Mouse (Mus musculus) adrenal gland, adult 8-10 months (tissue): ENCODE measurements around the gene Fndc11. TPM values are rescaled to one million over a fixed set of nuclear protein-coding genes. Genes with fewer than 3 reads are reported as not detected.
"Not testable (repeated sequence)": the region's sequence is repeated elsewhere in the genome, so short reads cannot be mapped to it uniquely, and the experiment has no call there.

ENCODE experiments used
- DNase-seq: peaks from one replicate; pipeline ENCODE4 v3.0.0; 2022
- total RNA-seq, 4 experiments: library from RNA; stranded (reverse); gene quantifications; 2 replicates each; pipeline ENCODE4 v1.2.4; 2022

The Fndc11 gene
- under 1 TPM in 3 of 4 experiments, not detected in 1; 0.49 to 0.83 (median 0.58) TPM for total RNA-seq

DNA sequence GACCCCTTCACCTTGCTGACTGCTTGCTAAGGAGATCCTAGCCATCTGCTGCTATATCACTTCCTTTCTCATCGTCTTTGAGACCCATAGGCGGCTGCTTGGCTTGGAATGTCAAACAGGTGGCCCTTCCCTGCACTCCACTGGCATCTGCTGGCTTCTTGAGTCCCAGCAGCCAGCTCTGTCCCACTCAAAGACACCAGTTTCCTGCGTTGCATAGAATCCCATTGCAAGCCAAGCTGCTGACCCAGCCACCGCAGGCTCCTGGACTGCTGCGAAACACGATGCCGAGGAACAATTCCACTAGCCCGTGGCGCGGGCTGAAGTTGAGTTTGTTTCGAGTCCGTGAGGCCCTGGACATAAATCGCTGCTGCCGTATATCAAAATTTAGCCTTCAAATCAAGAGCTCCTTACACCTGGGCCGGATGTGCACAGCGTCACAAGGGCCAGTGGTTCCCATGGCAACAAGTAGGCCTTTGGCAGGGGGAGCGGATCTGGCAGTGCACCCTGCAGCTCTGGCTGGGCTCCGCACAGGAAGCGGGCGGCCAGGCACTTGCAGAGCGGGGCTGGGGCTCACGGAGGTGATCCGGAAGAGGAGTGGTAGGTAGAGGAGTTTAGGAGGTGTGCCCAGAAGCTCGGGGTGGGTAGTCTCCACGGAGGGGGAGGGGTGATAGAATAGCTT is at the start of gene Fndc11:
Fndc11 (plus strand) TSS at position 476 of the 679 bp plus-strand sequence.
- DNase-seq = peak; percentile 74

DNA sequence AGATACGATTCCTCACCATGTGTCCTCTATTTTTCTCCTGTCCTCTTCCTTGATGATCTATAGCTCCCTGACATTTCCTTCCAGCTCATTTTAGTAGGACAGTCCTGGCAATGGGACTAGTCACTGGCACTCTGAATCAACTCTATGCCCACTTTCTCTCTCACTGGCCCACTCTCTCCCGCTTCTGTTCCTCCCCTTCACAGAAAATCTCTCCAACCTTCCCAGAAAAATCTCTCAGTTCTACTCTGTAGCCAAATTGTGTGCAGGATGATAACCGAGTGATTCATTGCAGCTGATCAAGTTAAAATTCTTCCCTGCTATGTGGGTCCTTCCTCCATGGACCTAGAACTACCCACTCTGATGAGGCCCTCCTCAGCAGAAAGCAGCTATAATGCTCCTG is 45.2 kb upstream of the Fndc11 start:
- DNase-seq = no peak

DNA sequence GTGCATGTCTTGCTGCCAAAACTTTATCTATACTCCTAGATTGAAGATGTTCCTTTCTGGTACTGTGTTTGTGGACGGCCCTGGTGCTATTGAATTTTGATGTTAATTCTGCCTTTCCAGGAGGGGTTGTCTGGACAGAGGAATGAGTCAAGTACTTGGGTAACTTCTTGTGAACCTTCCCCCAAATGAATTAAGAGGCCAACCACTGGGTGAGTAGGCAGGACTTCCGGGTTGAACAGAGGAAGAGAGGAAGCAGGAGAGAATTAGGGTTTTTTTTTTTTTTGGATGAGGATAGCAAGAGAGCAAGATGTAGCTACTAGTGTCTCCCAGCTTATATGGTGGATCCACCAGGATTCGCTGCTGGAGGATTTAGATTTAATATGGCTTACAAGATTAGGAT is 41.8 kb upstream of the Fndc11 start:
- no peak for DNase-seq

DNA sequence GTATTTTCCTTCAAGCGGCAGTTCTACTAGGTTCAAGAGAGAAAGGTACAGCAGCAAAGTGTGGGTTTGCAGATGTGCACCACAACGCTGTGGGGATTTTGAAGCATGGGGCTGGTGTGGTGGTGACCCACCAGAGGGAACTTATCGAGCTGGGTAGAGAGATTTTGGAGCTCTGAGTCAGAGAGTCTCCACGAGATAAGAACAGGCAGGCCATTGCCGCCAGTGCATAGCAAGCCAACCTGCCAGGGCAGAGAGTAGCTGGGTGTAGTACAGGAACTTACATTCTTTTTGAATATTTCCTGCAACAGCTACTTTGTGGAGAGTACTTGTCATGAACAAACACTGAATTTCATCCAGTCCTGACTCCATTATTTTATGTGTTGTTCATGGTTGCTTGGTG is 41.3 kb upstream of the Fndc11 start:
- DNase-seq = no peak

DNA sequence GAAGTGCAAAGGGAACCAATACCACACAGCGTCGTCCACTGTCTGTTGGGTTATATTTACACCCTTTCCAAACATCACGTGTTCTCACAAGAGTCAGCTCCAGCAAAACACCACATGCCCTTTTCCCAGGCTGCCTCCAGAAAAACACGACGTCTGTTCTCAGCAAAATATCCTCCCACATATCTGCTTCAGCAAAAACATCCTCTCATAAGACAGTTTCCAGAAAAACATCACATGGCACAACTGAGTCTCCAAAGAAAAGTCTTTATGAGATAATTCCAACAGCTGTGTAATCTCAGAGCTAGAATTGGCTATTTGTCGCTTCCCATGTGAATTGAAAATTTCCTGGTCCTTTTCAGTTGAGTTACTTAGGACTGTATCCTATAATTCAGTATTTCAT is 38.9 kb upstream of the Fndc11 start:
- no peak for DNase-seq

DNA sequence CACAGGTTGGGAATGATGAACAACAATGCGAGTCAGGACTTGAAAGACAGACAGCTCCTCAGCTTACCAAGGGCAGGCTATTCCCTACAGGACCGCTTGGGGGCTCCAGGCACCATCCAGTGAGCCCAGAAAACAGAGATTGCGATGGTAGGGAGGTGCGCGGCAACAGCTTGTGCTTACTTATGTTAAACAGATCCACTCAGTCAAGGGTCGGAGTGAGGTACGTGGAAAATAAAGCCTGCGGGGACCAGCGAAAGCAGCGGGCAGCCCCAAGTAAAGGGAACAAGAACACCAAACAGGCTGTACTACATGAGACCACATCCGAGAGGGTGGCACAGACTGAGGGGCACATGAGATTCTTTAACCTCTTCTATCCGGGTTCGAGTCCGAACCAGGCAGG is 33.2 kb upstream of the Fndc11 start:
- peak; percentile 82 for DNase-seq

DNA sequence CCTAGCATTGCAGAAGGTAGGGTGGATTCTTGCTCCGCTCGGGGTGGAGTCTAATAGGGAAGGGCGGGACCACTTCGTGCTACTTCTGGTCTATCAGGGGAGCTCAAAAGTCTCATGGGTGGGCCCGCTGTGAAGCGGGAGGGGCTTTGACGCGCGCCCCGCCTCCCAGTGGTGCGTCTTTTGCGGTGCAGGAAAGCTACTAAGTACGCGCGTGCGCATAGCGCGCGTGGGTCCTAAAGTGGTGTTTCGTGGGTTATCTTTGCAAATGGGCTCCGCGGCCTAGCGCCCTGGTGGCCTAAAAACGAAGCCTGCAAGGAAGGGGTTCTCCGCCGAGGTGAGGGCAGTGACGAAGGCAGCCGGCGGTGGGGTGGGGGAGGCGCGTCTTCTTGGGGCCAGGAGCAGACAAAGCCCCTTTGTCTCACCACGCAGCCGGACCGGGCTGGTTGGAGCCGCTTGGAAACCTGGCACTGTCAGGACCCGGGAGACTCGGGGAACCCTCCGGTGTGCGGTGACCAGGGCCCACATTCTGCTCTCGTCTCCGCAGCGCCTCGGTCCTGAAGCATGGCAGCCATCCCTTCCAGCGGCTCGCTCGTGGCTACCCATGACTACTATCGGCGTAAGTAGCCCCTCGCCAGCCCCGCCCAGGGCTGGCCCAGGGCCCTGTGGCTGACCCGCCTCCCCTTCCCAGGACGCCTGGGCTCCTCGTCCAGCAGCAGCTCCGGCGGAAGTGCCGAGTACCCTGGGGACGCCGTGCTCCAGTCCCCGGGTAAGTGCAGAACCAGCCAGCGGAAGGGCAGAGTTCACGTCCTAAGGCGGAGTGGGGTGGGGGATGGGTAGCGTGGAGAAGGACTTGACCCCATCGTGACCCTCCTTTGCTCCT is 32.5 kb upstream of the Fndc11 start, which contains the start of gene Ppdpf:
Ppdpf (plus strand) TSS at position 127 of the 880 bp plus-strand sequence.
- DNase-seq = peak; percentile 95

DNA sequence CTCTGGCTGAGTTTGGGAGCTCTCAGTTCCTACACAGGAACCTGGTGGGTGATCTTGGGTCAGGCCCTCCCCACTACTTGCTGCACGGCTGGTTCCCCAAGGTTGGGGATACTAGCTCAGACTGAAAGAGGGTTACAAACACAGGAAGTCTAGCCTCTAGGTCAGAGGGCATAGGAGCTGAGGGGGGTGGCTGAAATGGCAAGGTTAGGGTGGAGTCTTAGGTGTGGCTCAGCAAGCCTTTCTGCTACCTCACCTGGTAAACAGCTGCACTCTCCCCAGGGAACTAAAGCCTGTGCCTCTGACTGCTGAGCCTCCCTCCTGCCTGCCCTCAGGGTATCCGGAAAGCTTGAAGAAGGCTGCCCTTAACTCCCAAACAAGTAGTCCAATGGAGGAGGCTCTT is 31.1 kb upstream of the Fndc11 start:
- DNase-seq = no peak

DNA sequence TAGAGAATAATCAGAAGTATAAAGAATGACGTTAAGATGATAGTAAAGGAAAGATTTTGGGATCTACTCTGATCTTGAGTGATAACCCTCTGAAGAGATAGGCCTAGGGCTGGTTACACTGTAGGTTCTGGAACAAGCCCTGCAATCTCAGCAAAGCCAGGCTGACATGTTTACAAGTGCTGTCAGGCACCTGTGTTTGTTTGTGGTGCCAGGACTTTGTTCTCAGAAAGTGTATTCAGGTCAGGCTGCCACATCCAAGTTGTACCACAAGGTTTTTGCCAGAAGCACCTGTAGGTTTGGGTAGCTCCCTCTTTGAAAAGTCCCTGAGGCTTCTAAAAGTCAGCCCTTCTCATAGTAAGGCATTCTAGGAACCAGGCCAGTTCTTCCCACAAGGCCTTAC is 30.5 kb upstream of the Fndc11 start:
- no peak for DNase-seq

DNA sequence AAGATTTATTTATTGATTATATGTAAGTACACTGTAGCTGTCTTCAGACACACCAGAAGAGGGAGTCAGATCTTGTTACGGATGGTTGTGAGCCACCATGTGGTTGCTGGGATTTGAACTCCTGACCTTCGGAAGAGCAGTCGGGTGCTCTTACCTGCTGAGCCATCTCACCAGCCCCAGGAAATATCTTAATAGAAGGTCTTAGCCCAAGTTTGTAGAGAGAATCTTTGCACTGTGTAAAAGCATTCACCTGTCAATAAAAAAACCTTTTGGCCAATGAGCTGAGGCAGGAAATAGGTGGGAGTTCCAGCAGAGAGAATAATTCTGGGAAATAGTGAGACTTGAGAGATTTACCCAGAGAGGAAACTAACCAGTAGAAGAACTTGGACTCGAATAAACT is 28.4 kb upstream of the Fndc11 start:
- DNase-seq = not testable (repeated sequence)

DNA sequence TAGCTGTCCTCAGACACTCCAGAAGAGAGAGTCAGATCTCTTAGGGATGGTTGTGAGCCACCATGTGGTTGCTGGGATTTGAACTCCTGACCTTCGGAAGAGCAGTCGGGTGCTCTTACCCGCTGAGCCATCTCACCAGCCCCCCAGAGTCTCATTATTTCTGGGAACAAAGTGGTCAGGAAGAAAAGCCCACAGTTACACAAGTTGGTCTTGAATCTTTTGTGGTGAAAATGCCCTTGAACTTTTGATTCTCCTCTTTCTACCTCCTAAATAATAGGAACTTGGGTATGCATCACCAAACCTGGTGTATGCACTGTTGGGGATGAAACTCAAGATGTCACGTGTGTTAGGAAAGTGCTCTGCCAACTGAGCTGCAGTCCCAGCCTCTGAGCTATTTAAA is 27.9 kb upstream of the Fndc11 start:
- no peak for DNase-seq

DNA sequence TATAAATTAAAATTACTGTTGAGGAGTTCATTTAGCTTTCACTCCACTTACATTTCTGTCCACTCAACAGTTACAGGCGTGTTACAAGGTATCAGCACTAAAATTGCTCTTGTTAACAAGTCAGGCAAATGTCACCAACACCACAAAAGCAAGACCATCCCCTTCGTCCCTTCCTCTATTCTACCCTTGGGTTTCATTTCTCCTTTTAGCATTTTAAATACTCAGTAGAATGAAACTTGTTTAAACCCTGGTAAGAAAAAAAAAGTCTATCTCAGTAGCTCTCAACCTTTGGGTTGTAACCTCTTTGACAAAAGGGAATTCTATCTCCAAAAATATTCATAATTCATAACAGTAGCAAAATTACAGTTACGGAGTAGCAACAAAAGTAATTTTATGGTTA is 26.8 kb upstream of the Fndc11 start:
- no peak for DNase-seq

DNA sequence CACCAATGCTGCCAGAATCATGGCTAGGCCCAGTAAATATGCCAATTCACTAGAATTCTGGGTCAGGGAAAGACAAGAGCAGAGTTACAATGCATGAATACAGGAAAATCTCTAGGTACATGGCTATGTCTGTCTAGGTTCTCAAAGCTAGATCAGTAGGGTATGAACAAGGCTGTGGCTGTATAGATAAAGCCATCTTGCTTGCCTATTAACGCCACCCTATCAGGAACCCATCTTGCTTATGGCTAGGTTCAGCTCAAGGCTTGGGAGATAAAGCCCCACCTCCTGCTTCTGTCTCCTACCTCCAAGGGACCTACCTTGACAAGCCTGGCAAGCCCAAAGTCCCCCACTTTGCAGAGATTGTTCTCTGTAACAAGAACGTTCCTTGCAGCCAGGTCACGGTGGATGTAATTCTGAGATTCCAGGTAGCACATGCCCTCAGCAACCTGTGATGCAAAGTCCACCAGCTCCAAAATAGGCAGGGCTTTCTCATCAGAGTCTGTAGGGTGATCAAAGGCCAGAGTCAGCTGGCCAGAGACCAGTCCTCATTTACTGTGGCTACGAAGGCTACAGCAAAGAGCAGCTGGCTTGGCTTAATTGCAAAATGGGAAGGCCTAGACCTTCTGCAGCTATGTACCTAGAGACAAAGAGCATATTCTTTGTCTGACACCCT is 23.0 kb upstream of the Fndc11 start:
- DNase-seq = no peak

DNA sequence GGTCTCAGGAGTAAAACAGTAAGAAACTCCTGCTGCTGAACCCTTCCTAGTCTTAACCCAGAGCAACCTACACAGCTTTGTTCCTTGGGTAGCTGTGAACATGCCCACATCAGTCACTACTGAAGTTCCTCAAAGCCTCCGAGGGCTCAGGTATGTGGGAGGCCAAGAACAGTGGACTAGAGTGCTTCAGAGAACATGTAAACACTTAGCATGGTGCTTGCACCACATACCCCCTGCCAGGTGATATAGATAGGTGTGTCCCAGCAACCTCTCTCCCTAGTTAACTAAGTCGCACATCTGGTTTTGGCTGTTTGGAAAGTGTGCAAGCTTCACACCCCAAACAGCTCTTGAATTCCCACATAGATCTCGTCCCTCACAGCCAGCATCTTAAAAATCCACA is 18.2 kb upstream of the Fndc11 start:
- no peak for DNase-seq

DNA sequence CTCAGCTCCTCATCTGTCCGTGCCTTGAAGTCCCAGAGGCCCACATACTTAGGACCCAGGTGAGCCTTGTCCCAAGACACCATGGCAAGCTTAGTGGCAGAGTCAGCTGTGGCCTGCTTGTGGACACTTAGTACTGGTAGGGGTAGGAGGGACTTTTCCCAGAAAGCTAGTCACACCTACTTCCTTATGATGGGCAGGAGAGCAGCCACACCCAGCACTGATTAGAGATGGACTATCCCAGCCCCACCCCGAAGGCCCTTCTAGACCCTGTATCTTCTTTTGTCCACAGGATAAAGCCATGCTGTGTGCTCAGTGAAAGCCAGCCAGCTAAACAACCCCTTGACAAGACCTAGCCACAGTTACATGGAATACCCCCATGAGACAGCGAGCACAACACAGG is 17.4 kb upstream of the Fndc11 start, which contains the start of gene Ptk6:
Ptk6 (minus strand) TSS at position 368 of the 400 bp plus-strand sequence.
- DNase-seq = no peak

DNA sequence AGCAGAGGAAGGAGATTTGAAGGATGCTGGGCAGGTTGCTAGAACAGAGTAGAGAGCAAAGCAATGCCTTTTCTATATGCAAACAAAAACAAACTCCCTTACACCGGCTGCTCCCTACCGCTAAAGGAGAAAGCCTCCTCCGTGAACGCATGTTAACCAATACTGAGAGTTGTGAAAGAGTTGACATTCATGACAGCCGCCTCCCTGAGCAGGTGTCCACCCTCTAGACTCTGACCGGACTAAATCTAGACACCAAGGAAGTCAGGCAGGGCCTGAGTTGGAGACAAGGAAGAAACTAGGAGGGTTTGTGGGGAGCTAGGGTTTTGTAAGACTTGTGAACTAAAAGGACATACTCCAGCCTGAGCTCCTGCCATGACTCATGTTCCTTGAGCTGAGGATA is 16.9 kb upstream of the Fndc11 start:
- no peak for DNase-seq

DNA sequence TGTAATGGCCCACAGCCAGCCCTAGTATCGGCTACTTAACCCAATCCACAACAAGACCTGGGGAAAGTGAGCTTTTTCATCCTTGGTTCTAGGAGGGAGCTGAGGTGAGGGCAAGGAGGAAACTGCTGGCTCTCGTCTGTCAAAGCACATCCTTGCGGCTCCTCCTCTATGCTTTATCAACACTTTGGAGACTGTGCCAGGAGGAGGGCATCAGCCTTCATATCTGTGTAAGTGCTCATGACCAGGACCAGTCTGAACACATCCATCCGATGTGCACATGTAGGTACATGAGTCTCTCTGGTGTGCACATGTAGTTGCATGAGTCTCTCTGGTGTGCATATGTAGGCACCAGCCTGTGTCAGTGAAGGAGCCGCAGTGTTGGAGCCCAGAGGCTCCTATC is 14.1 kb upstream of the Fndc11 start:
- no peak for DNase-seq

DNA sequence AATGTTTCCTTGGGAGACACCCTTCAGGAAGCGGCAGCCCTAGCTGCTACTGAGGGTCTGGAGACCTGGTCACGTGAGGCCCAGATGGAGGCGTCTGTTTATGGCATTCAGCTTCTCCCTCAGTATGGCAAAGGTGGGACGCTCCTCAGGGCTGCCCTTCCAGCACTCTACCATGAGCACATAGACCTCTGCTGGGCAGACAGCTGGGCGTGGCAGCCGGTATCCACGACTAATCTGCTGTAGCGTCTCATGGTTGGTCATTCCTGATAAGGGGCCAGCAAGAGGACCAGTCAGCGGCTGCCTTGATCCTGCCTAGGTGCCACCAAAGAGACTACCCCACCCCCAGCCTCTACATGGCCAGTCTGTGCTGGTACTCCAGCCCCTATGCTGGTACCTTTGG is 13.7 kb upstream of the Fndc11 start:
- no peak for DNase-seq

DNA sequence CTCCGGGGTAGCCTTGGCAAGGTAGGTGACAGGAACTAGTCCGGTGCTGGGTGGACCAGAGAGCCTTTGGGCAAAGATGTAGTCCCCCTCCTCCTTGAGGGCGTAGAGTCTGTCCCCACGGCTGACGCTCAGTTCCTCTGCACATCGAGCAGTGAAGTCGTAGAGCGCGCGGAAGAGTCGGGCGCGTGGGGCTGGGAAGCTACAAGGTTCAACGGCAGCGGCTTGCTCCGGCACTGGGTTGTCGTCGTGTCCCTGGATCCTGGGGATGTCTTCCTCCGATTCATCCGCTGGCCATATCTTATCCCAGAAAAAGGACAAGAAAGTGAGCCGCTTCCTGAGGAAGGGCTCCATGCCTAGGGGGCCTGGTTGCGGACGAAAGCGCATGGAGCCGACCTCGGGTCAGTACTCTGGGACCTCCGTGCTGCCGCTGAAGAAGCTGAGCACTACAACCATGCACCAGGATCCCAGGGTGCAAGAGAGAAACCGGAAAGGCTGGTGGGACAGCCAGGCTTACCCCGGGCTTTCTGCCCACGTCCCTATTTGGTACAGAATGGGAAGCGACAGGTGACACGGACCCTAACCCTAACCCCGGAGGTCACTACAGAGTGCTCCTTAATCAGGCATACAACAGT is 7.3 kb upstream of the Fndc11 start:
- no peak for DNase-seq

DNA sequence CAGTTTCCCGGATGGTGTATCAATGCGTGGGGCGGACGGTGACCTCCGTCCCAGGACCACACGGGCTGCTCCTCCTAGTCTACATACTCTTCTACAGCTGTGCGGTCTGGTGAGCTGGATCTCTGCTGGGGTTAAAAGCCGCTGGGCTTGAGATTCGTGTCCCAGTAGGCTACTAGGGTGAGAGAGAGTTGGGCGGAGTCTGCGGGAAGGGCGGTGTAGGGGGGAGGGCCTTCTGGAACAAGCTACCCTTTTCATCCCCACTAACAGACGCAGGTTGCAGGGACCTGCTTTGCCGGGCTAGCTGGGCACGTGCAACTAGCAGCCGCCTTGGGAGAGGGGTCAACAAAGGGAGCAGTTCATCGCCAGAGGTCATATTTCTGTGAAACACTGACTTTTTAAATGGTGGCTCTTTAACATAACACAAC is 6.8 kb upstream of the Fndc11 start, which contains the start of gene Srms:
Srms (minus strand) TSS at position 165 of the 425 bp plus-strand sequence.
- DNase-seq = no peak

DNA sequence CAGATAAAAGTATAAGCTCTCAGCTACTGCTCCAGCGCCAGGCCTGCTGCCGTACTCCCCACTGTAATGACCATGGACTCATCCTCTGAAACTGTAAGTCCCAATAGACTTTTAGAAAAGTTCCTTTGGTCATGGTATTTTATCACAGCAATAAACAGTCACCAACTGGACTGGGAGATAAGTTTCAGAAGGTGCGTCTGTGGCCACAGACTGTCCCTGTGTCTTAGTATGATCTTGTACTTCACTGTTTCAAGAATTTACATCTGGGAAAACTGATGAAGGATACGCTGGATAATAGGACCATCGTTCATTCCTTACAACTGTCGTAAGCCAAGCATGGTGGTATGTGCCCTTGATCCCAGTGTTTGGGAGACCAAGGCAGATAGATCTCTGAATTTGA is 3.8 kb upstream of the Fndc11 start:
- no peak for DNase-seq

DNA sequence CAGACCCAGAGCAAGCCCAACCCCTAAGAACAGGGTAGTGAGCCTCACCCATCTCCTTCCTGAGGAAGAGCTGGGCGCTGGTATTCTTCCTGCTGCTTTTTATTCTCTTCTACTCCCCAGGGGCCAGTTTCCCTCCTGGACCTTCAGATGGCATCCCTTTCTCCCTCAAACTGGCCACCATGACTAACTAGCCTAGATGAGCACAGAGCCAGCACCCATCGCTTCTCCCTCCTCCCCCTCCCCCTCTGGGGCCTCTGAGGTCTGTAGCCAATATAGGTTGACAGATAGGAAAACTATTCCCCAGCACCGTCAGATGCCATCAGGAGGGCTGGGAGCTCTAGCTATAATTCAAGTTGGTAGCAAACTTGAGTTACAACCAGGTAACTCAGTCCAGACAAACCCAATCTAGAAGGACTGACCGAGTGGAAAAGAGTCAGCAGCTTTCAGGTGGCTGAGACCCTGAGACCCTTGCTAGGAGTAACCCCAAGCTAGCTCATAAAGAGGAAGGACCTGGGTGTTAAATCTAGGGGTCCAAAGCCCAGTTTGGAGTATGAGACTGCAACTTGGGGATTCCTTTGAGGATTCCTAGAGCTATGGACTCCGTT is 830 bp upstream of the Fndc11 start:
- DNase-seq = no peak
